Mouse (Mus musculus): Measurements from ENCODE around the gene Hist1h2bm. TPM values are rescaled to one million over a fixed set of nuclear protein-coding genes. Genes with fewer than 3 reads are reported as not detected.
A peak's percentile ranks its signal among the peaks of the same experiment; 100 is the strongest.
"Not testable (repeated sequence)": the region's sequence is repeated elsewhere in the genome, so short reads cannot be mapped to it uniquely, and the experiment has no call there.

Gene Hist1h2bm
- polyA plus RNA-seq, 1 experiment from 2014 or later: 6.3 TPM

DNA sequence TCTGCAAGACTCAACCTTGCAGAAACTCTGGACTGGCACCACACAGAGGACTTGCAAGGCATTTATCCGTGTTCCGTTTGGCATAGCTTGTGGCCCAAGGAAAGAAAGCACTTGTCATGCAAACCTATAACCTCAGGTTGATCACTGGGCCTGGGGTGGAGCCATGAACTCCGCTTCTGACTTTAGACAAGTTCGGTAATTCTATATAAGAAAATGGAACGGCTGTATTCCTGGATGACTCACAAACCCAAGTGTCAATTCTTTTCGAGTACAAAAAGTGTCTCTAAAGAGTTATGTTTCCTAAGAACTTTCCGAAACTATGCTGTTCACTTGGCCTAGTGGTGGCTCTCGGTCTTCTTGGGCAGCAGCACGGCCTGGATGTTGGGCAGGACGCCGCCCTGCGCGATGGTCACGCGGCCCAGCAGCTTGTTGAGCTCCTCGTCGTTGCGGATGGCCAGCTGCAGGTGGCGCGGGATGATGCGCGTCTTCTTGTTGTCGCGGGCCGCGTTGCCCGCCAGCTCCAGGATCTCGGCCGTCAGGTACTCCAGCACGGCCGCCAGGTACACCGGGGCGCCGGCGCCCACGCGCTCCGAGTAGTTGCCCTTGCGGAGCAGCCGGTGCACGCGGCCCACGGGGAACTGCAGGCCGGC is 612 bp upstream of the Hist1h2bm start:
- H3K36me3 ChIP-seq (replicated peaks; ENCODE audit: control insufficient read depth, insufficient read depth, low read depth, low read length); H3K27me3 ChIP-seq (ENCODE audit: control insufficient read depth, insufficient read depth, low read length); H3K9me3 ChIP-seq (replicated peaks; ENCODE audit: control insufficient read depth, low read length); ATAC-seq (replicated peaks; ENCODE audit: insufficient number of reproducible peaks, low FRiP score, low TSS enrichment, low read depth); H3K4me1 ChIP-seq (ENCODE audit: control insufficient read depth, insufficient read depth, low read length): not testable (repeated sequence)
- peak overlapping the region; percentile 92 for H3K27ac ChIP-seq (replicated peaks; ENCODE audit: low read depth, low read length)
- peak overlapping the region; percentile 71 for H3K4me2 ChIP-seq (ENCODE audit: low read depth, low read length)
- 2% methylated on average over 13 of the region's 44 CpGs for WGBS
- H3K4me3 ChIP-seq (ENCODE audit: low read depth, low read length): peak overlapping the region; percentile 31
- H3K9ac ChIP-seq (replicated peaks; ENCODE audit: low read length): peak overlapping the region; percentile 72
- peak; percentile 54 for DNase-seq (ENCODE audit: low spot score)

DNA sequence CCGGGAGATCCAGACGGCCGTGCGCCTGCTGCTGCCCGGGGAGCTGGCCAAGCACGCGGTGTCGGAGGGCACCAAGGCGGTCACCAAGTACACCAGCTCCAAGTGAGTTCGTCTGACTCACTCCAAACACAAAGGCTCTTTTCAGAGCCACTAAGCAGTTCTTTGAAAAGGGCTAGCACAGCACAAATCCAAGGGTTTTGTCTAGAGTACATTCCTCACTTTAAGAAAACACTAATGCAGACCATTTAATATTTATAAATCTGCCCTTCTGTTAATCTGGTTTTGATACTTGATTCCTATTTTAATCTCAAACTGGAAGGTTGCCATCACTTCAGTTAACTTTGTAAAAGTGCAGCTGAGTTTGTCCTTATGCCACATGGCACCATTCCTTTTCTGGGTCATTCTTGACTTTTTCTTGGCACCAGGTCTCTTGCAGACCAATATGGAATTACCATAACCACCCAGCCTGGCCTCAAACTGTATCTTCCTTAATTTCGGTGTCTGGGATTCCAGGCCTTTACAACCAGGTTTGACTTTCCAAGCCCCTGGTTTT is 605 bp downstream of the Hist1h2bm start:
- H3K27ac ChIP-seq (replicated peaks; ENCODE audit: low read depth, low read length): peak overlapping the region; percentile 86
- 3% methylated on average over 11 of the region's 11 CpGs for WGBS

DNA sequence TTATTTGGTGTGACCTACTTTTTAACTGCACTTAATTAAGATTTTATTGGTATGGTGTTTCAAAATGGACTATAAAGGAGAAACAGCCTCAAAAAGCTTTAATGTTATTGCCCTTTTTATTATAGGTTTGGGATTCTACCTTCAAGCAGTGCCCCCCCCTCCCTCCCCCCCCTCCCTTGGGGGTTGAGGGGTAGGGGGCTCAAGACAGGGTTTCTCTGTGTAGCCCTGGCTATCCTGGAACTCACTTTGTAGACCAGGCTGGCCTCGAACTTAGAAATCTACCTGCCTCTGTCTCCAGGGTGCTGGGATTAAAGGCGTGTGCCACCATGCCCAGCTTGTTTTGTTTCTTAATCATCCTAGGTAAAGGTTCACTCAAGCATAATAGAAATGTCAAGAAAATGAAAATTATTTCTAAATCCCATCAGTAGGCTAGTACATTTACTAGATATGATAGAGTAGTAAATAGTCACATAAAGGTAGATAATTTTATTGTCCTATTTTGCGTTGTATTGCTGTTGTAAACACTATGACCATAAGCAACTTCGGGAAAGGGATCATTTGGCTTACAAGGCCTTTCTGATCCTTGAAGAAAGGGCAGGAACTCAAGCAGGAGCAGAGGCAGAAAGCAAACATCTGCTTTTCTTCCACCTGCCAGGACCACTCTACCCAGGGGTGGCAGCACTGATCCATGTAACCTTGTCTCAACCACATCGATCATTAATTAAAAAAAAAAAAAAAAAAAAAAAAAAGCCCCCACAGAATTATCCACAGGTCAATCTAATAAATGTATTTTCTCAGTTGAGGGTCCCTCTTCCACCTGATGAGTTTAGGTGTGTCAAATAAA is 1.4 kb downstream of the Hist1h2bm start:
- no peaks in the 10 kb centered on the region for H3K4me1 ChIP-seq (ENCODE audit: control insufficient read depth, insufficient read depth, low read length)
- no peaks in the 10 kb centered on the region for H3K36me3 ChIP-seq (replicated peaks; ENCODE audit: control insufficient read depth, insufficient read depth, low read depth, low read length)
- WGBS: 31% methylated on average over 5 of the region's 5 CpGs
- H3K27me3 ChIP-seq (ENCODE audit: control insufficient read depth, insufficient read depth, low read length): no peaks in the 10 kb centered on the region
- no peak overlapping the region for H3K9ac ChIP-seq (replicated peaks; ENCODE audit: low read length)
- no peak overlapping the region; the same call in 1 of the 2 replicates for H3K4me3 ChIP-seq (ENCODE audit: low read depth, low read length)
- no peaks in the 10 kb centered on the region for H3K9me3 ChIP-seq (replicated peaks; ENCODE audit: control insufficient read depth, low read length)
- no peak overlapping the region; the same call in 1 of the 2 replicates for H3K4me2 ChIP-seq (ENCODE audit: low read depth, low read length)
- peak overlapping the region; percentile 86 for H3K27ac ChIP-seq (replicated peaks; ENCODE audit: low read depth, low read length)
- ATAC-seq (replicated peaks; ENCODE audit: insufficient number of reproducible peaks, low FRiP score, low TSS enrichment, low read depth): no peak
- peak; percentile 48 for DNase-seq (ENCODE audit: low spot score)

More for the DNA sequence above, 605 bp downstream of the Hist1h2bm start:
- DNase-seq (ENCODE audit: low spot score) (peak; percentile 70), ATAC-seq (replicated peaks; ENCODE audit: insufficient number of reproducible peaks, low FRiP score, low TSS enrichment, low read depth) (peak; percentile 5; the same call in 1 of the 2 replicates)
- Histone ChIP-seq H3K4me3 (ENCODE audit: low read depth, low read length) (peak overlapping the region; percentile 33), H3K9ac (replicated peaks; ENCODE audit: low read length) (peak overlapping the region; percentile 63), H3K4me1 (ENCODE audit: control insufficient read depth, insufficient read depth, low read length) (no peaks in the 10 kb centered on the region), H3K27me3 (ENCODE audit: control insufficient read depth, insufficient read depth, low read length) (no peaks in the 10 kb centered on the region), H3K36me3 (replicated peaks; ENCODE audit: control insufficient read depth, insufficient read depth, low read depth, low read length) (no peaks in the 10 kb centered on the region), H3K4me2 (ENCODE audit: low read depth, low read length) (peak overlapping the region; percentile 42), H3K9me3 (replicated peaks; ENCODE audit: control insufficient read depth, low read length) (no peaks in the 10 kb centered on the region)

DNA sequence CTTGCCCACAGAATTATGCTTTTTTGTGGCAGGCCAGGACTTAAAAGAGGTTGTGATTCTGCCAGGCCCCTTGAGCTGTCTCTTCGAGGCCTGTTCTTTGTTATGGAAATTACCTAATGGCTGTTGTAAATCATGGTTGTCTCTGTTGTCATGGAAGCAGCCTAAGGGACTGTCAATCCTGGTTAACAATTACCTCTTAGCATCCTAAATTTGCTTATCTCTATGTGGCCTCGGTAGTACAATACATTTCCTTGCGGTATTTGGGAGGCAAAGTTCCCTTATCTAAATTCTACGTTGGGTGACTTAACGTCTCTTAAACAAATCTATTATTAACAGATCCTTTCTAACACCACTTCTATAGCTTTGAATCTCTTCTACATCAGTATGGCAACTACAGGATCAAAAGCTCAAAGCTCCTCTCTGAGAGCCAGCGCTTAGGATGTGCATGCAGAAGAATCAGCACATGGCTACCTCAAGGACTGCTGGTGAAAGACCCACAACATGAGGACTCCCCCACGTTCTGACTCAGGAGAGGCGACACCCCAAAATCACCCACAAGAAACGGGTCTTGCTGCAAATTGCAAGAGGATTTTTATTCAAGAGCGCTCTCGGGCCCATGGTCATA is 6.2 kb downstream of the Hist1h2bm start:
- no peak for DNase-seq (ENCODE audit: low spot score)
- Histone ChIP-seq H3K4me2 (ENCODE audit: low read depth, low read length) (no peak overlapping the region), H3K9me3 (replicated peaks; ENCODE audit: control insufficient read depth, low read length) (no peaks in the 10 kb centered on the region), H3K27me3 (ENCODE audit: control insufficient read depth, insufficient read depth, low read length) (no peaks in the 10 kb centered on the region), H3K4me1 (ENCODE audit: control insufficient read depth, insufficient read depth, low read length) (no peaks in the 10 kb centered on the region), H3K9ac (replicated peaks; ENCODE audit: low read length) (no peak overlapping the region), H3K4me3 (ENCODE audit: low read depth, low read length) (no peak overlapping the region), H3K36me3 (replicated peaks; ENCODE audit: control insufficient read depth, insufficient read depth, low read depth, low read length) (no peaks in the 10 kb centered on the region), H3K27ac (replicated peaks; ENCODE audit: low read depth, low read length) (no peak overlapping the region)
- 26% methylated on average over 11 of the region's 11 CpGs for WGBS
- no peak for ATAC-seq (replicated peaks; ENCODE audit: insufficient number of reproducible peaks, low FRiP score, low TSS enrichment, low read depth)

DNA sequence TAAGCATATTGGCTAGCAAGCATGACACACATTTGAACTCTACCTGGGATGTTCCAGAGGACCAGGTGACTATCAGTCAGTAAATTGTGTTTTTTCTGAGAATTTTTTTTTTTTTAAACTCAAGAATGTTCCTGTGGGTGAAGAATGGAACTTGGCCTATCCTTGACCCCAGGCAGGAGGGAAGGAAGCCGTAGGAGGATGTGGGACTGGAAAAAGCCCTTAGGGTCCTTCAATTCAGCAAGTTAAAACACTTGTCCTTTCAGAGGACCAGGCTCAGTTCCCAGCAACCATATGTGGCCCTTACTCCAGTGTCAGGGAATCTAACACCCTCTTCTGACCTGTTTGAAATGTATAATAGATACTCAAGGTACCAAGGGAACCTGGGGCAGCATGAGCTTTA is 7.7 kb downstream of the Hist1h2bm start:
- 35% methylated on average over 1 of the region's 1 CpGs for WGBS
- no peak overlapping the region for H3K4me3 ChIP-seq (ENCODE audit: low read depth, low read length)
- DNase-seq (ENCODE audit: low spot score): no peak
- no peaks in the 10 kb centered on the region for H3K4me1 ChIP-seq (ENCODE audit: control insufficient read depth, insufficient read depth, low read length)
- no peak overlapping the region for H3K9ac ChIP-seq (replicated peaks; ENCODE audit: low read length)
- H3K9me3 ChIP-seq (replicated peaks; ENCODE audit: control insufficient read depth, low read length): no peaks in the 10 kb centered on the region
- H3K27ac ChIP-seq (replicated peaks; ENCODE audit: low read depth, low read length): no peak overlapping the region
- no peak overlapping the region for H3K4me2 ChIP-seq (ENCODE audit: low read depth, low read length)
- no peaks in the 10 kb centered on the region for H3K27me3 ChIP-seq (ENCODE audit: control insufficient read depth, insufficient read depth, low read length)
- ATAC-seq (replicated peaks; ENCODE audit: insufficient number of reproducible peaks, low FRiP score, low TSS enrichment, low read depth): no peak
- H3K36me3 ChIP-seq (replicated peaks; ENCODE audit: control insufficient read depth, insufficient read depth, low read depth, low read length): no peaks in the 10 kb centered on the region

DNA sequence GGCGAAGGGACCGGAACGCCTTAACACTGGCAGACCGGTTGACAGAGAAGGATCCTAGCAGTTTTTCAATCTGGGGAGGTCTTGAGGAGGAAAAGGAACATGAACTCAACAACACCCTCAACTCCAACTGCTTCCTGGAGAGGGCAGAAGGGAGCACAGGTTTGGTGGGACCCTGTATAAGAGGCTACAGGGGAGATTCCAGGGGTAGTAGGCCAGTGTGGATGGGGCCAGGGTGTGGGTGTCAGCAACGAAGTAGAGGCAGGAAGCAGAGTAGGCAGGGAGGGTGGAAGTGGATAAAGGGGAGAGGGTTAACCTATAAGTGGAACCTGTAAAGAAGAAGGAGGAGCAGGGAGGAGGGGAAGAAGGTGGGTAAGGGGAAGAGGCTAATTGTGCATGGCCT is 11.6 kb downstream of the Hist1h2bm start:
- Histone ChIP-seq H3K4me1 (ENCODE audit: control insufficient read depth, insufficient read depth, low read length) (no peaks in the 10 kb centered on the region), H3K4me3 (ENCODE audit: low read depth, low read length) (no peak overlapping the region), H3K27ac (replicated peaks; ENCODE audit: low read depth, low read length) (peak overlapping the region; percentile 95), H3K4me2 (ENCODE audit: low read depth, low read length) (no peak overlapping the region), H3K9me3 (replicated peaks; ENCODE audit: control insufficient read depth, low read length) (no peaks in the 10 kb centered on the region), H3K27me3 (ENCODE audit: control insufficient read depth, insufficient read depth, low read length) (no peaks in the 10 kb centered on the region), H3K36me3 (replicated peaks; ENCODE audit: control insufficient read depth, insufficient read depth, low read depth, low read length) (no peaks in the 10 kb centered on the region), H3K9ac (replicated peaks; ENCODE audit: low read length) (peak overlapping the region; percentile 63)
- DNase-seq (ENCODE audit: low spot score) (peak; percentile 63), ATAC-seq (replicated peaks; ENCODE audit: insufficient number of reproducible peaks, low FRiP score, low TSS enrichment, low read depth) (peak; percentile 31)
- 65% methylated on average over 5 of the region's 5 CpGs for WGBS

DNA sequence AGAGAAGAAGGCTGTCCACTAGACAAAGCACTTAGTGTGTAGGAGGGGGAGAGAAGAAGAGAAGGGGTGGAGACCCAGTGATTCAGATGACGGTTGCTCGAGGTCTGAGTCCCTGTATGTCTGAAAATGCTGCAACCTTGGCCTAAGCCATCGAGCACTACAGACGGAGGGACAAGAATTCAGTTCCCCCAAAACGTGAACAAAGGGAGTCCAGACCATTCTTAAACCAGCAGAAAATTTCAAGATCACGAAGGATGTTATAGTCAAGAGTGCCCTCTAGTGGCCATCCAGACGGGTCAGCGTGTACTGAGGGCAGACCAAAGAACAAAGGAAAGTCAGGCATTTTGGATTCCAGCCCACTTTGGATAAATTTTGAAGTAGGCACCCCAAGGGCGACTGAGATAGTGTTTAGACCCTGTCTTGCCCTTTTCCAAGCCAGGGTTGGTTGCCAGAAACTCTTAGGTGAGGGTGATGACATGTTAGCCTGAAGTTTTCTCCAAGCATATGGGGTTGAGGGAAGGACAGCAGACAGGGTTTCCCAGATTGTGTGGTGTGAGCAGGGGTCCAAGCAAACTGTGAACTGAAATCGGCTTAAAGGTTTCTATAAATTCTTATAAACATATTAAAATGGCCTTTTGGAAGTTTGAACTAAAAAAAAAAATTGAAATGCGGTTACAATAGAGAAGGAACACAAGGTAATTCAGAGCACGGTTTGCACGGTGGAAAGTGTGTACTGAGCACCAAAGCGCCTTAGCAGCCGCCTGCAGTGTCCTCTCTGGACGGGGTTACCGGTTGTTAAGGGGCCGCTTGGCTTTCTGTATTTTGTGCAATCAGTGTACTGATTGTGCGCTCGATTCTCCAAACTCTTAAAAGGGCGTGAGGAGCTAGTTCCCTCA is 12.4 kb downstream of the Hist1h2bm start:
- H3K9ac ChIP-seq (replicated peaks; ENCODE audit: low read length): peak overlapping the region; percentile 63
- peak; percentile 96 for DNase-seq (ENCODE audit: low spot score)
- WGBS: 0% methylated on average over 21 of the region's 21 CpGs
- no peaks in the 10 kb centered on the region for H3K27me3 ChIP-seq (ENCODE audit: control insufficient read depth, insufficient read depth, low read length)
- H3K9me3 ChIP-seq (replicated peaks; ENCODE audit: control insufficient read depth, low read length): no peaks in the 10 kb centered on the region
- ATAC-seq (replicated peaks; ENCODE audit: insufficient number of reproducible peaks, low FRiP score, low TSS enrichment, low read depth): peak; percentile 85
- no peaks in the 10 kb centered on the region for H3K36me3 ChIP-seq (replicated peaks; ENCODE audit: control insufficient read depth, insufficient read depth, low read depth, low read length)
- peak overlapping the region; percentile 95 for H3K27ac ChIP-seq (replicated peaks; ENCODE audit: low read depth, low read length)
- no peaks in the 10 kb centered on the region for H3K4me1 ChIP-seq (ENCODE audit: control insufficient read depth, insufficient read depth, low read length)
- H3K4me3 ChIP-seq (ENCODE audit: low read depth, low read length): peak overlapping the region; percentile 50
- H3K4me2 ChIP-seq (ENCODE audit: low read depth, low read length): peak overlapping the region; percentile 49
